Mouse (Mus musculus) cerebellum, adult 2 months (tissue): ENCODE measurements around the gene Slc17a9. TPM values are rescaled to one million over a fixed set of nuclear protein-coding genes. Genes with fewer than 3 reads are reported as not detected.
"Not testable (repeated sequence)": the region's sequence is repeated elsewhere in the genome, so short reads cannot be mapped to it uniquely, and the experiment has no call there.

Experiments used
- DNase-seq, 2 experiments: peaks; one replicate each; pipeline ENCODE4 v3.0.0; 2021
- H3K27ac ChIP-seq: fragments of 200-500 bp; 2 replicates; pipeline ENCODE4 v1.5.1; 2012; ENCODE audit warnings: low read length, control low read depth, inconsistent platforms; ENCODE audit not compliant: insufficient read depth
- H3K27me3 ChIP-seq: fragments of 200-500 bp; 2 replicates; pipeline ENCODE4 v1.6.1; 2012; ENCODE audit warnings: inconsistent platforms, mild to moderate bottlenecking, low read length, moderate library complexity; ENCODE audit not compliant: control insufficient read depth, insufficient read depth
- H3K4me1 ChIP-seq: fragments of 200-500 bp; 2 replicates; pipeline ENCODE4 v1.6.1; 2011; ENCODE audit warnings: low read length; ENCODE audit not compliant: control insufficient read depth, insufficient read depth
- H3K4me3 ChIP-seq: fragments of 200-500 bp; replicated peaks from 2 replicates; pipeline ENCODE3; 2011; ENCODE audit warnings: mild to moderate bottlenecking, low read depth, low read length, control low read depth; ENCODE audit not compliant: insufficient read depth
- CTCF ChIP-seq: fragments of 200-500 bp; IDR thresholded peaks from 2 replicates; pipeline ENCODE4 v1.5.1; 2011; ENCODE audit warnings: low read depth, mild to moderate bottlenecking, control low read depth, low read length, moderate library complexity, borderline replicate concordance; ENCODE audit not compliant: insufficient read depth
- POLR2A ChIP-seq: fragments of 200-500 bp; IDR thresholded peaks from 2 replicates; pipeline ENCODE4 v1.6.1; 2011; ENCODE audit warnings: low read length, control low read depth, borderline replicate concordance; ENCODE audit not compliant: insufficient read depth
- WGBS: fragments of 180-500 bp; shearing (Covaris S2); methylation state at CpG from one replicate; pipeline ENCODE4 v1.1.7; 2018; 5-methylcytosine and 5-hydroxymethylcytosine counted together
- polyA plus RNA-seq: library from polyadenylated mRNA; depleted of rRNA; stranded (reverse); fragments of >200 nt; gene quantifications from 2 replicates; pipeline ENCODE4 v1.2.3, GENCODE M21; 2012

Gene Slc17a9
- polyA plus RNA-seq, 1 experiment = 1.2 TPM

- 95% methylated on average over 5 of the region's 5 CpGs for WGBS
- no peaks in the 10 kb centered on the region for H3K27me3 ChIP-seq
- peaks cover 11% of the 10 kb centered on the region; the same call in 1 of the 2 replicates for H3K4me1 ChIP-seq
- no peak overlapping the region for H3K27ac ChIP-seq
- DNase-seq = no peak
- H3K4me3 ChIP-seq = no peak overlapping the region
- TF ChIP-seq CTCF (no peak), POLR2A (no peak)
Measured at GRCm38 (mm10) chr2:180712037-180712689, 12.9 kb upstream of the Slc17a9 start.

GRCm38 (mm10) chr2:180722748-180723147 lies 2.3 kb upstream of the Slc17a9 start:
- 91% methylated on average over 5 of the region's 5 CpGs for WGBS
- H3K27ac ChIP-seq, H3K4me1 ChIP-seq, DNase-seq, H3K27me3 ChIP-seq, H3K4me3 ChIP-seq: not testable (repeated sequence)

- TF ChIP-seq CTCF (no peak), POLR2A (no peak)
- WGBS = 42% methylated on average over 2 of the region's 2 CpGs
- Histone ChIP-seq H3K27ac (no peak overlapping the region), H3K4me1 (no peaks in the 10 kb centered on the region; the same call in 1 of the 2 replicates), H3K27me3 (no peaks in the 10 kb centered on the region), H3K4me3 (no peak overlapping the region)
- DNase-seq = no peak
Measured at GRCm38 (mm10) chr2:180723865-180724264, 1.2 kb upstream of the Slc17a9 start.

GRCm38 (mm10) chr2:180725414-180725778 lies 333 bp downstream of the Slc17a9 start:
- H3K27me3 ChIP-seq = no peaks in the 10 kb centered on the region
- TF ChIP-seq CTCF = no peak
- TF ChIP-seq POLR2A = no peak
- WGBS = 11% methylated on average over 6 of the region's 6 CpGs
- H3K4me1 ChIP-seq = no peaks in the 10 kb centered on the region; the same call in 1 of the 2 replicates
- H3K4me3 ChIP-seq = no peak overlapping the region
- no peak for DNase-seq
- no peak overlapping the region for H3K27ac ChIP-seq

GRCm38 (mm10) chr2:180725856-180726629 lies 980 bp downstream of the Slc17a9 start:
- WGBS = 20% methylated on average over 8 of the region's 8 CpGs
- no peak overlapping the region for H3K4me3 ChIP-seq
- no peaks in the 10 kb centered on the region for H3K27me3 ChIP-seq
- no peak for DNase-seq
- no peak for TF ChIP-seq POLR2A
- no peak for TF ChIP-seq CTCF
- no peak overlapping the region for H3K27ac ChIP-seq
- no peaks in the 10 kb centered on the region; the same call in 1 of the 2 replicates for H3K4me1 ChIP-seq

- Histone ChIP-seq H3K4me1 (no peaks in the 10 kb centered on the region; the same call in 1 of the 2 replicates), H3K27ac (no peak overlapping the region), H3K27me3 (no peaks in the 10 kb centered on the region), H3K4me3 (no peak overlapping the region)
- DNase-seq = no peak
- TF ChIP-seq CTCF (no peak), POLR2A (no peak)
- 73% methylated on average over 6 of the region's 6 CpGs for WGBS
Measured at GRCm38 (mm10) chr2:180726658-180727442, 1.8 kb downstream of the Slc17a9 start.

GRCm38 (mm10) chr2:180727613-180728021 lies 2.6 kb downstream of the Slc17a9 start:
- Histone ChIP-seq H3K4me3 (no peak overlapping the region), H3K27ac (no peak overlapping the region), H3K27me3 (no peaks in the 10 kb centered on the region), H3K4me1 (no peaks in the 10 kb centered on the region; the same call in 1 of the 2 replicates)
- 44% methylated on average over 4 of the region's 4 CpGs for WGBS
- TF ChIP-seq CTCF = no peak
- DNase-seq = no peak
